Mouse (Mus musculus): Measurements from ENCODE around the gene Sprr4. TPM values are rescaled to one million over a fixed set of nuclear protein-coding genes. Genes with fewer than 3 reads are reported as not detected.
"Not testable (repeated sequence)": the region's sequence is repeated elsewhere in the genome, so short reads cannot be mapped to it uniquely, and the experiment has no call there.

The Sprr4 gene
- polyA plus RNA-seq, 1 experiment from 2014 or later = not detected

DNA sequence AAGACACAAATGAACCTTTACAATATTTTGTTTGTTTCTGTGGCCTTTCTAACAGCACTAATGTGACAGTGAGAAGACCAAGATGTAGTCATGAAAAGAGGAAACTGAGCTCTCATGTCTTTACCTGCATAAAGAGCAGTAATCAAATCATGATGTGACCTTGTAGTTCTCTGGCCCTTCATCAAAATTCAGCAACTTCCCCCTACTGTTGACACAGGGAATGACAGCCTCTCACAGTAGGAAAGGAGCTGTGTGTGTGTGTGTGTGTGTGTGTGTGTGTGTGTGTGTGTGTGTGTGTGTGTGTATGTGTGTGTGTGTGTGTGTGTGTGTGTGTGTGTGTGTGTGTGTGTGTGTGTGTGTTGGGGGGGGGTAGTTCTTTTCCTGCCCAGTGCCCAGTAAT, 19.0 kb downstream of the Sprr4 start:
- not testable (repeated sequence) for H3K27me3 ChIP-seq (replicated peaks; ENCODE audit: control insufficient read depth, insufficient read depth, low read length); H3K36me3 ChIP-seq (ENCODE audit: control insufficient read depth, insufficient read depth, low read length); H3K4me3 ChIP-seq (ENCODE audit: low read depth, low read length); ATAC-seq (replicated peaks; ENCODE audit: low FRiP score, low TSS enrichment, low read depth); DNase-seq (ENCODE audit: low spot score); H3K9me3 ChIP-seq (ENCODE audit: control insufficient read depth, low read length); H3K4me1 ChIP-seq (replicated peaks; ENCODE audit: control insufficient read depth, insufficient read depth, low read length); H3K27ac ChIP-seq (ENCODE audit: low read depth); H3K4me2 ChIP-seq (ENCODE audit: low read length); H3K9ac ChIP-seq (ENCODE audit: low read length)

DNA sequence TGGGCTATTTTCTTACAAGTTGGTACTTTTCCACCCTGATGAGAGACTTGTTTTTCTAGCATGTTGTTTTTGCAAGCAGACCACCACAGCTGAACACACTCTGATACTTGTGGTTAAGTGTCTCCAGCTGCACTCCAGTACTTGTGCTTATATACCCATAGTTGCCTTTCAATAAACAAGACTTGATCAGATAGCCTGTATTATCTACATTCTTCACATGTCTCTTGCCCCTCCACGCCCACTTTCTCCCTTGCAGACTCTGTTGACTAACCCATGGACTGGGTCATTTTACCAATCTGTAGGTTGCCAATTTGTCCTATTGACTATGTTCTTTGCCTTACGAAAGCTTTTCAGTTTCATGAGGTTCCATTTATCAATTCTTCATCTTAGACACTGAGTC, 30.2 kb downstream of the Sprr4 start:
- Histone ChIP-seq H3K4me1 (replicated peaks; ENCODE audit: control insufficient read depth, insufficient read depth, low read length) (no peaks in the 10 kb centered on the region), H3K9ac (ENCODE audit: low read length) (no peak overlapping the region), H3K4me2 (ENCODE audit: low read length) (no peak overlapping the region), H3K9me3 (ENCODE audit: control insufficient read depth, low read length) (no peaks in the 10 kb centered on the region), H3K4me3 (ENCODE audit: low read depth, low read length) (no peak overlapping the region), H3K36me3 (ENCODE audit: control insufficient read depth, insufficient read depth, low read length) (no peaks in the 10 kb centered on the region), H3K27ac (ENCODE audit: low read depth) (no peak overlapping the region), H3K27me3 (replicated peaks; ENCODE audit: control insufficient read depth, insufficient read depth, low read length) (no peaks in the 10 kb centered on the region)
- 81% methylated on average over 2 of the region's 2 CpGs for WGBS
- ATAC-seq (replicated peaks; ENCODE audit: low FRiP score, low TSS enrichment, low read depth) (no peak), DNase-seq (ENCODE audit: low spot score) (no peak)

DNA sequence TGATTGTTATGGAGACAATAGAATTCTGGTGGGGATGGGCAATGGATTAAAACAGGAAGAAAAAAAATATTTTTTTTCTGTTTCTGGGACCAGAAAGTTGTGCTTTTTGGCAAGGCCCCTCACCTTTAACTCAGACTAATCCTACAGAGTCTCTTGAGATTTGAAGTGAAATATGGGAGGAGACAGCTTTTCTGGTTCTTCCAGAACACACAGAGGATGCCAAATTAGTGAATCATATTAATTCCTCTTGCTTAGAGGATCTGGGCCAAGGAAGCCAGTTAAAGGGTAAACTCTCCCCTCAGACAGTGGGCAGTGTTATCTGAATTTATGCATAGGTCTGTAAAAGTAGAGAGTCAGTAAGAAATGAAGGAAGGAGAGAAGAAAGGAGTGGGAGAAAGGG, 32.9 kb downstream of the Sprr4 start:
- Histone ChIP-seq H3K27ac (ENCODE audit: low read depth) (no peak overlapping the region), H3K9ac (ENCODE audit: low read length) (no peak overlapping the region), H3K4me2 (ENCODE audit: low read length) (no peak overlapping the region), H3K4me3 (ENCODE audit: low read depth, low read length) (no peak overlapping the region), H3K36me3 (ENCODE audit: control insufficient read depth, insufficient read depth, low read length) (no peaks in the 10 kb centered on the region), H3K27me3 (replicated peaks; ENCODE audit: control insufficient read depth, insufficient read depth, low read length) (no peaks in the 10 kb centered on the region), H3K4me1 (replicated peaks; ENCODE audit: control insufficient read depth, insufficient read depth, low read length) (no peaks in the 10 kb centered on the region), H3K9me3 (ENCODE audit: control insufficient read depth, low read length) (no peaks in the 10 kb centered on the region)
- no peak for DNase-seq (ENCODE audit: low spot score)
- no peak for ATAC-seq (replicated peaks; ENCODE audit: low FRiP score, low TSS enrichment, low read depth)

DNA sequence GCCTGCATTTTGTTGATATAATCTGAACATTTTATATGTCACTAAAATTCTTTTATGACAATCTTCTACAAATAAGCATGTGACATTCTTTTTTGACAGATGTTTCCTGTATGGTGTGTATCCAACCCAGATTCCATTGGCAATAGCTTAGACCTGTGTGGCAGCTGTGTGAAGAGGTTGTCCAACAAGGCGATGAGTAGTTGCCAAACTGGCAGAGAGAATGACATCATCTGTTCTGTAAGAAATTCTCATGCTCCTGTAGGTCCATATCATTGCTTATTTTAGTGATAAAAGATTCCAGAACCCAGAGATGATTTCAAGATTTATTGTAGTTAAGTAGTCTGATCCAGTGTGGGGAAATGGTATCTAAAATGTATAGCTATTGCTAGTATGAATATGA, 33.7 kb downstream of the Sprr4 start:
- Histone ChIP-seq H3K4me2 (ENCODE audit: low read length) (no peak overlapping the region), H3K4me3 (ENCODE audit: low read depth, low read length) (no peak overlapping the region), H3K36me3 (ENCODE audit: control insufficient read depth, insufficient read depth, low read length) (no peaks in the 10 kb centered on the region), H3K27ac (ENCODE audit: low read depth) (no peak overlapping the region), H3K4me1 (replicated peaks; ENCODE audit: control insufficient read depth, insufficient read depth, low read length) (no peaks in the 10 kb centered on the region), H3K27me3 (replicated peaks; ENCODE audit: control insufficient read depth, insufficient read depth, low read length) (no peaks in the 10 kb centered on the region), H3K9me3 (ENCODE audit: control insufficient read depth, low read length) (no peaks in the 10 kb centered on the region), H3K9ac (ENCODE audit: low read length) (no peak overlapping the region)
- ATAC-seq (replicated peaks; ENCODE audit: low FRiP score, low TSS enrichment, low read depth) (no peak), DNase-seq (ENCODE audit: low spot score) (no peak)
- WGBS = 70% methylated on average over 1 of the region's 1 CpGs

DNA sequence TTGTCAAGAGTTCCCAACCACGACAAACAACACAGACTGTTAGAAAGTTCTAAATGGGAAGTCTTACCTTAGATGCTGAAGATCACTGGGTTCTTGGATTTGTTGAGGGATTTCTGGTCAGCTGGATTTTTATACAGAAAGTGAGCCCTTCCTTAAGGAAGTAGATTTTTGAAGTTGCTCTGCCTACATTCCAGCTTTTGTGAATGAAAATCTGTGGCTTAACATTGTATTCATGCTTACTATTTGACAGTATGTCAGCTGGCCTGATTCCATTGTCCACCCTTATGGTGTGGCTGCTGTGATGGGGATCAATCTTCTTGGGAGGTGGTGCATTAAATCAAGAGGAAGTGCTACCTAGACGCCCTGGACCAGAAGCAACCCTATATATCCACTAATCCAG, 41.7 kb downstream of the Sprr4 start, which contains the start of gene Sprr3:
Gene Sprr3, minus strand, starts transcription at position 101 of the 400 bp plus-strand sequence.
- H3K4me3 ChIP-seq (ENCODE audit: low read depth, low read length) = no peak within 1 kb of the TSS
- H3K4me1 ChIP-seq (replicated peaks; ENCODE audit: control insufficient read depth, insufficient read depth, low read length) = no peaks in the 10 kb centered on the region
- ATAC-seq (replicated peaks; ENCODE audit: low FRiP score, low TSS enrichment, low read depth) (no peak), DNase-seq (ENCODE audit: low spot score) (no peak)
- H3K4me2 ChIP-seq (ENCODE audit: low read length) = no peak within 1 kb of the TSS
- 72% methylated on average over 2 of the region's 2 CpGs for WGBS
- no peaks in the 10 kb centered on the region for H3K9me3 ChIP-seq (ENCODE audit: control insufficient read depth, low read length)
- H3K27me3 ChIP-seq (replicated peaks; ENCODE audit: control insufficient read depth, insufficient read depth, low read length) = no peaks in the 10 kb centered on the region
- H3K27ac ChIP-seq (ENCODE audit: low read depth) = no peak within 1 kb of the TSS
- H3K36me3 ChIP-seq (ENCODE audit: control insufficient read depth, insufficient read depth, low read length) = no peaks in the 10 kb centered on the region
- no peak within 1 kb of the TSS for H3K9ac ChIP-seq (ENCODE audit: low read length)

DNA sequence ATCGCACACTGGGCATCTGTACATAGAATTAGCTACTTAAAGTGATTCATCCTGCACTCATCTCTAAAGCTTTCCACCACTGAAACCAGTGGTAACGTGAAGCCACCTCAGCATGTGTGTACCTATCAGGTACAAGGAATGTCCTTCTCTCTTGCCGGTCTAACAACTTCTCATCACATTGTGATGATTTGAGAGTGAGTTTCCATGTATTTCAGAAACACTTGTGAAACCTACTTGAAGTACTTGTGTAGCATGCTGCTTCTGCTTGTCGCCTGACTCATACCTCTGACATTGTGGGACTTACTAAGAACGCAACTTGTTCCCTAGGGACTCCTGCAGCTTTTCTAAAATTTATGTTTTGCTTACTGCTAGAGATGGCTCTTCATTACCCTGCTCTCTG, 45.1 kb downstream of the Sprr4 start:
- Histone ChIP-seq H3K9ac (ENCODE audit: low read length) (no peak overlapping the region), H3K9me3 (ENCODE audit: control insufficient read depth, low read length) (no peaks in the 10 kb centered on the region), H3K4me2 (ENCODE audit: low read length) (no peak overlapping the region), H3K27me3 (replicated peaks; ENCODE audit: control insufficient read depth, insufficient read depth, low read length) (no peaks in the 10 kb centered on the region), H3K27ac (ENCODE audit: low read depth) (no peak overlapping the region), H3K36me3 (ENCODE audit: control insufficient read depth, insufficient read depth, low read length) (no peaks in the 10 kb centered on the region), H3K4me3 (ENCODE audit: low read depth, low read length) (no peak overlapping the region), H3K4me1 (replicated peaks; ENCODE audit: control insufficient read depth, insufficient read depth, low read length) (no peaks in the 10 kb centered on the region)
- ATAC-seq (replicated peaks; ENCODE audit: low FRiP score, low TSS enrichment, low read depth) = no peak
- 75% methylated on average over 5 of the region's 5 CpGs for WGBS
- DNase-seq (ENCODE audit: low spot score) = no peak

Other genes with a start within 250 kb of the Sprr4 start
- gene Sprr2a3, start 215.1 kb downstream of the Sprr4 start, polyA plus RNA-seq (2014; fragmentation: Nextera tagmentation; extraction: Ambion mirVana) = 3.8 and 6.4 TPM in 2 replicates
- not detected in 2 replicates for gene Sprr2b, start 183.9 kb downstream of the Sprr4 start, polyA plus RNA-seq (2014; fragmentation: Nextera tagmentation; extraction: Ambion mirVana)
- gene Sprr2d, start 161.4 kb downstream of the Sprr4 start, polyA plus RNA-seq (2014; fragmentation: Nextera tagmentation; extraction: Ambion mirVana) = not detected in 2 replicates
- gene Sprr2e, start 148.3 kb downstream of the Sprr4 start, polyA plus RNA-seq (2014; fragmentation: Nextera tagmentation; extraction: Ambion mirVana) = not detected in 2 replicates
- gene Sprr2f, start 135.3 kb downstream of the Sprr4 start, polyA plus RNA-seq (2014; fragmentation: Nextera tagmentation; extraction: Ambion mirVana) = not detected in 2 replicates
- gene Sprr2h, start 114.8 kb downstream of the Sprr4 start, polyA plus RNA-seq (2014; fragmentation: Nextera tagmentation; extraction: Ambion mirVana) = not detected in 2 replicates
- gene Sprr2i, start 92.5 kb downstream of the Sprr4 start, polyA plus RNA-seq (2014; fragmentation: Nextera tagmentation; extraction: Ambion mirVana) = not detected in 2 replicates
- not detected in 2 replicates for gene Sprr2j-ps, start 82.4 kb downstream of the Sprr4 start, polyA plus RNA-seq (2014; fragmentation: Nextera tagmentation; extraction: Ambion mirVana)
- gene Gm9774, start 71.1 kb downstream of the Sprr4 start, polyA plus RNA-seq (2014; fragmentation: Nextera tagmentation; extraction: Ambion mirVana) = 3.7 and 5.1 TPM in 2 replicates
- 0.30 and 0.31 TPM in 2 replicates for gene Sprr2k, start 67.9 kb downstream of the Sprr4 start, polyA plus RNA-seq (2014; fragmentation: Nextera tagmentation; extraction: Ambion mirVana)
- not detected in 2 replicates for gene Sprr1b, start 61.7 kb downstream of the Sprr4 start, polyA plus RNA-seq (2014; fragmentation: Nextera tagmentation; extraction: Ambion mirVana)
- not detected in 2 replicates for gene Sprr3, start 41.8 kb downstream of the Sprr4 start, polyA plus RNA-seq (2014; fragmentation: Nextera tagmentation; extraction: Ambion mirVana)
- 1.0 and 1.5 TPM in 2 replicates for gene Sprr1a, start 14.6 kb downstream of the Sprr4 start, polyA plus RNA-seq (2014; fragmentation: Nextera tagmentation; extraction: Ambion mirVana)
- not detected in 2 replicates for gene 2310046K23Rik, start 34.0 kb upstream of the Sprr4 start, polyA plus RNA-seq (2014; fragmentation: Nextera tagmentation; extraction: Ambion mirVana)
- 0.27 TPM in 1 of 2 replicates, not detected in the other for gene Ivl, start 73.2 kb upstream of the Sprr4 start, polyA plus RNA-seq (2014; fragmentation: Nextera tagmentation; extraction: Ambion mirVana)
- not detected in 2 replicates for gene Smcp, start 88.5 kb upstream of the Sprr4 start, polyA plus RNA-seq (2014; fragmentation: Nextera tagmentation; extraction: Ambion mirVana)
- gene 2210017I01Rik, start 107.0 kb upstream of the Sprr4 start, polyA plus RNA-seq (2014; fragmentation: Nextera tagmentation; extraction: Ambion mirVana) = not detected in 2 replicates
- not detected in 2 replicates for gene Lce6a, start 121.2 kb upstream of the Sprr4 start, polyA plus RNA-seq (2014; fragmentation: Nextera tagmentation; extraction: Ambion mirVana)
- not detected in 2 replicates for gene Lce1a1, start 147.8 kb upstream of the Sprr4 start, polyA plus RNA-seq (2014; fragmentation: Nextera tagmentation; extraction: Ambion mirVana)
- gene Lce1b, start 156.4 kb upstream of the Sprr4 start, polyA plus RNA-seq (2014; fragmentation: Nextera tagmentation; extraction: Ambion mirVana) = not detected in 2 replicates
- gene Lce1a2, start 169.8 kb upstream of the Sprr4 start, polyA plus RNA-seq (2014; fragmentation: Nextera tagmentation; extraction: Ambion mirVana) = not detected in 2 replicates
- gene Lce1c, start 178.8 kb upstream of the Sprr4 start, polyA plus RNA-seq (2014; fragmentation: Nextera tagmentation; extraction: Ambion mirVana) = not detected in 2 replicates
- gene Lce1d, start 186.7 kb upstream of the Sprr4 start, polyA plus RNA-seq (2014; fragmentation: Nextera tagmentation; extraction: Ambion mirVana) = not detected in 2 replicates
- not detected in 2 replicates for gene Lce1e, start 208.6 kb upstream of the Sprr4 start, polyA plus RNA-seq (2014; fragmentation: Nextera tagmentation; extraction: Ambion mirVana)
- gene Lce1f, start 219.9 kb upstream of the Sprr4 start, polyA plus RNA-seq (2014; fragmentation: Nextera tagmentation; extraction: Ambion mirVana) = not detected in 2 replicates
- gene Gm38119, start 238.6 kb upstream of the Sprr4 start, polyA plus RNA-seq (2014; fragmentation: Nextera tagmentation; extraction: Ambion mirVana) = not detected in 2 replicates